Mouse (Mus musculus): ENCODE results near the gene Morc1.

The Morc1 gene

DNA sequence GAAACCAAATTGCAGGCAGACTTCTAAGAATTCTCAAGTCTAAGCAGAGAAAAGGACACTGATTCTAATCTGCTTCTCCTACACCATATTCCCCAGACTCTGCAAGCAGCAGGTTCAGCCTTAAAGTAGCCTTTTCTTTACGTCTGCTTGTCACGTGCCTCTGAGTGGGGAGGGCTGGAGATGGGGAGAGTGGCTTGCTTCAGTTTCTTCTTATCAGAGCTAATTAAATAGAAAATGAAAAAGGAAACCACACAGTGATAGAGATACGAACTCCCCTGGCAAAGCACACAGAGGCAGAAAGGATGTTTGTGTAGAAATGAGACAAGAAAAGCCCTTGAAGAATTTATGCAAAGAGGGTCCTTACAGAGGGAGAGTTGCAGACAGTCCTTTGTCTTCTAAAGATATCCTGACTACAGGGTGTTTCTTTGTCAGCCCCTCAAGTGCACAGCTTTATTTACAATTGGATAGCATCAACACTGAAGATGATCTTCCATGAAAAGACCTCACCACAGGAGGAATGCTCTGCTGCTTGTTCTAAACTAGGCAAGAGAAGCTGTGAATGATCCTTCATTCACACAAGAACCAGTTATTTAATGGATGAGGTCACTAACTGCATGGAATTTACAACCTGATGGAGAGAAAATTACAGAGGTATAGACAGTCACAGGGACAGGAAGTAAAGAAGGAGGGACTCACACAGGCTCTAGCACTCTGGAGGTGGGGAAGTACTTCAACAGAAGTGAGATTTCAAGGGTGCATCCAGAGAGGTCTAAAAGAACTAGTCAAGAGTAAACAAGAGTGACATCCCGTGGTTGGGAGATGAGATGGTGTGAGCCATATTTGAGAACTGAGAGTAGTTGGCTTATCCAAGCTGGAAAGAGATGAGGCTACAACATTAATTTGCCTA, 44.1 kb downstream of the Morc1 start:
- in situ Hi-C loops (cut with MboI; ENCODE audit: unreplicated experiment in 2 of 2) = no loop called here

DNA sequence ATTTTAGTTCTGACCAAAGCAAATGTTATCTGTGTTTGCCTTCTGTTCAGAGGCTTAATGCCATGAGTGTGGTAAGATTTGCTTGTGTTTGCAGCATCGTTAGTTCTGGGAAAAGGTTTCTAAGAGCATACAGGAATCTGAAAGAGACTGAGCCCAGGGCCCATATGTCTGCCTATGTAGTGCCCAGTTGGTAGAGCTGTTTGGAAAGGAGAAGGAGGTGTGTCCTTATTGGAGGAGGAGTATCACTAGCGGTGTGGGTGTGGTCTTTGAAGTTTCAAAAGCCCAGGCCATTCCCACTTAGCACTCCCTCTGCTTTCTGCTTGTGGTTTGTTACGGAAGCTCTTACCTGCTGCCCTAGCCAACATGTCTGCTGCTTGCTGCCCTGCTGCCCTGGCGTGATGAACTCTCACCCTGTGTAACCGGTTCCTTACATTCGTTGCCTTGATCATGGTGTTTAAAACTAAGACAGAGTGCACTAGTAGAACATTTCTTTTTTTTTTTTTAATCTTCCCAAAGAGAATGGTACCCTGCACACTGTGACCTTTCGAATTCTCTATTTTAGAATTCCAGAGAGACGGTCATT, 48.3 kb downstream of the Morc1 start:
- in situ Hi-C loops (cut with MboI; ENCODE audit: unreplicated experiment in 2 of 2) = no loop called here

DNA sequence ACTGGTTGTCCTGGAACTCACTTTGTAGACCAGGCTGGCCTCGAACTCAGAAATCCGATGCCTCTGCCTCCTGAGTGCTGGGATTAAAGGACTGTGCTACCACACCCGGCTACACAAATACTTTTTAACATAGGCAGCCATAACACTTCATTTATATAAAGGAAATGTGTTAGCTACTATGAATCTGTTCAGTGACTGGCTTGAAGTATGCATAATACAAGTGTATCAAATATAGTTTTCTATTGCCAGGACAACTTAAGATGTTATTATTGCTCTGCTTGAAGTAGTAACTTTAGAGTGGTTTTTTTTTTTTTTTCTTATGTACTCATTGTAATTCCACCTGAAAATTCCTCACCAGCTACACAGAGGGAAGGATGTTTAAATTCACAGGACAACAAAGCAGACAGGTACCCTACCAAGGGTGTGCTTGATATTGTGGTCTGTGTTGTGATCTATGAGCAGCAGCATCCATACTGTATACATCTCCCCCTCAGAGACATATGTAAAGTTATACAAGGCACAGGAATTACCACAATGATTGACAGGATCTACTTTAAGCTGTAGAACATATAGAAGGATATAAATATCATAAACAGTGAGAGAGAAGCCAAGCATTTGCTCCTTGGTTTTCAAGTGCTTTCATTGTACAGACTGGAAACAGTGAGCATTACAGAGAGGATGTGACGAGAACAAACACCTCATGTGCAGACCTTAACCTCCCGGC, 85.9 kb downstream of the Morc1 start:
- in situ Hi-C loops (cut with MboI; ENCODE audit: unreplicated experiment in 2 of 2) = no loop called here

DNA sequence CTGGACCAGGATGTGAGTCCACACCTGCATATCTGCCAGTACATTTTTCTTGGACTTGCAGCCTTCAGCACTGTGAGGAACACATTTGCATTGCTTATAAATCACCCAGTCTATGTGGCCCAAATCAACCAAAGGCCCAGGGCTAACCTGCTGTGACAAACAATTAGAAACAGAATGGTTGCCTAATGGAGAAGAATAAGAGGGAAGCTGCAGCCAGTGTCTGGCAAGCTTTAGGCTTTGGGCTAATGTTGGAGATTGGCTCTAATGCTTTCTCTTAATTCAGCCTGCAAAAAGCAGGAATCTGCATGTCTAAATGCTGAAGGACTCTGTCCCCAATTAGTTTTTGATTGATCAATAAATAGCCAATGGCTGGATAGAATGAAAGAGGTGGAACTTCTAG, 88.5 kb downstream of the Morc1 start:
- in situ Hi-C loops (cut with MboI; ENCODE audit: unreplicated experiment in 2 of 2) = no loop called here

DNA sequence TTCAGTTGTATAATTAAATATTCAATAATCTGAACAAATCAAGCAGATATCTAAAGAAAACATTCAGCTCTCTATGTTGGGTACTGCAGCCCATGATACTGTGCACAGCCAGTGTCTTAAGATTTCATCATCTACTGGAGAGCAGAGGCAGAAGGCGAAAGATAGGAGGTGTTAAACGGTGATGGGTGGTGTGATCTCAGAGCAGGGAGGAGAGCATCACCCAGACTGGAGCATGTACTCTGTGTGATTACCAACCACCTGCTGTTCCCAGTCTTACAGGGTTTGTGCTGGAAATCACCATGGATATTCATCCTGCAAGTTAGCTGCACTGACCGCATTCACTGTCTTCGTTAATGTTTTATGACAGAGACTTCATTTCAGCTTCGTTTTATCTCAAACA, 106.1 kb downstream of the Morc1 start:
- in situ Hi-C loops (cut with MboI; ENCODE audit: unreplicated experiment in 2 of 2) = no loop called here

DNA sequence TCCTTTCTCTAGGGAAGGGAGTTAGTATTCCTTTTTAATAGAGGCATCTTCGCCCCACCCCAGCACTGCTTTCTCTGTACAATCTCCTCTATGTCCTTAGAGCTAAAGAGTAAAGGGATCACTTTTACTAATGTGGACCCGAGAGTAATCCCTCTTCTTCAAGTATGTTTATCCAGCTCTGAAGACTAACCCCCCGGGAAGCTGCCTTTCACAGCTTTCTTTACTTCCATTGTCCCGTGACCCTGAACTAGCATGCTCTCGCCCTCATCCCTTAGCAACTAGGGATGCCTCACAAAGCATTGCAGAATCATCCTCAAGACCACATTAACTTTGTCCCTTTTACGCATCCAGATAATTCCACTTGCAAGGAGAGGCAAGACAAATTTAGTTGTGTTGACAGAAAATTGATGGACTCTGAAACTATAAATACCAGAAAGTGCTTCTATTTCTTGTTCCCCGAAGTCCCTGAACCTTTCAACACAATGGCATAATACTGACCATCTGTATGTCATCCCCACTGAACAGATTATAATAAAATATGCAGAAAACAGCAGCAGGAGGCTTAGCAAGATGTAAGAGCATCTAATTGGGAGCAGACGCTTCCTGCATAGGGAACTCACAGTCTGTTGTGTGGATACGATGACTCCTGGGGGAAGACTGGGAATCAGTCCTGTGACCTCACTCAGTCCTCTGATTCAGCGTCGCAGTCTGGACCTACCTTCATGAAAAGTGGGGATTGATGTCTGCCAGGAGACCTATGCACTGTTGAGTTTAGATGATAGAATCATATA, 131.4 kb downstream of the Morc1 start:
- in situ Hi-C loops (cut with MboI; ENCODE audit: unreplicated experiment in 2 of 2) = no loop called here

DNA sequence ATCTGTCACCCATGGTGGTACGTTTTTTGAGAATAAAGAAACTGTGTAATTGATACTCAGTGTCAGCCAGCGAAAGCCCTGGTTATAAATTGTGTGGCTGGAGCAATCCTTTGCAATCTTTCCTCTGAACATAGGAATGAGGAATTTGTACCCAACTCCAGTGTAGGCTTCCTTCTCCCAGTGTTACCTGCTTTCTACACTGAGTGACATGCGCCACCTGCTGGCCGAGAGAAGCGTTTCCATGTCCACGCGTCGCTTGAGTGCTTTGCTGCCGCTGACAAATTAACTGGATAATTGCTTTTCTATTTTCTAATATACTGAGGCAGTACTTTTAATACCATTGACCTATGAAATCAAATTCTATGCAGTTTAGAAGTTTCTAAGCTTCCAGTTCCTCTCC, 139.3 kb downstream of the Morc1 start:
- in situ Hi-C loops (cut with MboI; ENCODE audit: unreplicated experiment in 2 of 2) = no loop called here

DNA sequence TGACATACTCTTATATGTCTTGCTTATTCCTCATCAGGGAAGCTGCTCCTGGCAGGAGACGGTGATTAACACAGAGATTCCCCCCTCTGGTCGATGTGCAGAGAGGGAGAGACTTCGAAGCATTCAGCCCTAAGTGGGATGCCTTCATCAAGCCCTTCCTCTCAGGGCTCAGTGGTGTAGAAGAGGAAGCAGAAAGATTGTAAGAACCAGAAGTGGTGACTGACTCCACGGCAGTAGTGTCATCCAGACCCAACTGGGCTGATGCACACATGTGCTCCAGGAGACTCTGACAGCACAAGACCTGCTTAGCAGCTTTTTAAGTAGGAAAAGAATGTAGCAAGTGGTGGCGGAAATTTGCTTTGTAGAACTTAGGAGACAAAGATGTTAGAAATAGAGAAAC, 143.0 kb downstream of the Morc1 start:
- in situ Hi-C loops (cut with MboI; ENCODE audit: unreplicated experiment in 2 of 2) = no loop called here

DNA sequence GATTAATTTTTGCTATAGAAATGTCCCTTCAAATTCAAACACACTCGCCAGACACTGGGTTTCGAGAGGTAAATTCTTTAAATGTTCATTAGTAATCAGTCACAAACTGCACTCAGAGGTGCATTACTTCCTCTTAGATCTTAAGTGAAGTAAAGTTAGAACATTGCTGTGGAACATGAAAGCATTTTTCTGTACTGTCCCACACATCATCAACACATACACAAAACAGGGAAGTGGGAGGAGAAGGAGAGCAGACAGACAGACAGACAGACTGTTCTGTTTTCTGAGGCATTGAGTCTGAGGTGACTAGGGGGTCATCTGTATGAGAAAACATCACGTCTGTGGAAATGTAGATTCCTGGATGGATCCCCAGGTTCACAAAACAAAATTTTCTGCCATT, 143.5 kb downstream of the Morc1 start:
- in situ Hi-C loops (cut with MboI; ENCODE audit: unreplicated experiment in 2 of 2) = no loop called here

DNA sequence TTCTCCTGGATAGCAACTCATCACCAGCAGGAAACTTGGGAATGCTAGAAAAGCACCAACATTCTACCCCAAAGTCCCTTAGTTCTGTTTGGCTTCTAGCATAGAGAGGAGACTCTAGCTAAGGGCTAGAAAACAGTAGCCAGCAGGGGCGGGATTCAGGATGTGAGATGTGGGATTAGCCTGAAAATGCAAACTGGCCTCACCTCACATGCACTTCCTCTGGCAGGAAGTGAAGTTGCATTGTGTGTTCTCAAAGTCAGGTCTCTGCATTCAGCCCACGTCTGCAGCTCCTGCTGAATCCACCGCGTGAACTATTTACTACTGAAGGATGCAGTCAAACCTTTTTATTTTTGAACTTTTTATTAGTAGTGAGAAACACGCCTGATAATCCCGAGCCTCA, 154.3 kb downstream of the Morc1 start:
- in situ Hi-C loops (cut with MboI; ENCODE audit: unreplicated experiment in 2 of 2) = no loop called here

DNA sequence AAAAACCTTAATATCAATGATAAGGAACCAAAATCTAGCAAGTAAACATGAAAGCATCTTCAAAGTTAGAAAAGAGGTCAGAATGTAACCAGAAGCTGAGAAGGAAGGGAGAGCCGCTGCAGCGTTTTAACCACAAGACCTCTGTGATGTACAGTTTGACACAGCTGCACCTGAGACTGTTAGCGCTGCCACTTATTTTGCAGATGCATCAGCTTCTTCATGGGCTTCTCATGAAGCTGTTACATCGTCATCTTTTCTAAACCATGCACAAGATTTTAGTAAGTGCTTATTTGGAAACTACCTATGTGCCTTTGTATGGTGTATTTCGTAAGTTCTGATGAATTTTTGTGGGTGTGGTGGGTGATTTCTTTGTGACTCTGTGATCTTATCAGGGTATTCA, 163.4 kb downstream of the Morc1 start:
- in situ Hi-C loops (cut with MboI; ENCODE audit: unreplicated experiment in 2 of 2) = no loop called here

DNA sequence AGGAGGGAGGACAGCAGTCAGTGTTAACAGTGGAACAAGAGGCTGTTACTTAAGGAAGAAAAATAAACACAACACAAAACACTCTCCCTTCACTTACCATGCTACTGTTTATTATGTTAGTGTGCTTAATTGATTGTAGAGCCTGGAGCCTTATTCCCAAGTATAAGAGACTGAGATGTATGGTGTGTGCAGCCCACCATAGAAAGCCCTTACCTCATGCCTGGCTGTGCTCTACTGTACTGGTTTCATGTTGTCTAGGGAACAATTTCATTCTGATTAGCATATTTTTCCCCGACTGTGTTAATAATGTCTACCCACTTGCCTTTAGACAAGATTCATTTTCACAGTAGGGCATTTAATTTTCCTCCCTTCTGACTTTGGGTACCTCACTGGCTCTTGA, 164.2 kb downstream of the Morc1 start:
- in situ Hi-C loops (cut with MboI; ENCODE audit: unreplicated experiment in 2 of 2) = no loop called here

DNA sequence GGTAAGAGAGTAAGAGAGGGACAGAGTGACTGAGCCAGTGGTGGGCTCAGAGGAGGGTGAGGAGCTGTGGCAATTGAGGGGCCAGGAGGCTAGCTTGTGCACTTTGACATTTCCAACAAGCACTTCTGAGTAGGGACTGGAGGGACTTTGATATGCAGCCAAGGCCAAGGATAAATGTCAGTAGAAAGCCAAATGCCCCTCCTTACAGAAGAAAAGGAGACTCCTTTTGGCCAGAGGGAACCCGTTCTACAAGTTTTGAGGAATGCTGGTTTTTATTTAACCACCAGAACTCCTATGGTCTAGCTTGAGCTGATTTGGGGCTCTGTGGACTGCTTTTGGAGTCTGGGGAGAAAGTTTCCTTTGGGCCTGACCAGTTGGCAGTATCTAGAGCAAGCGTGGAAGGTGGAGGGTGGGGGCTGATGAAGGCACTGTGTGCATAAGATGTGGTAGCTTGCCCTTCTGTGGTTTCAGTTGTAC, 172.7 kb downstream of the Morc1 start:
- in situ Hi-C loops (cut with MboI; ENCODE audit: unreplicated experiment in 2 of 2) = no loop called here

DNA sequence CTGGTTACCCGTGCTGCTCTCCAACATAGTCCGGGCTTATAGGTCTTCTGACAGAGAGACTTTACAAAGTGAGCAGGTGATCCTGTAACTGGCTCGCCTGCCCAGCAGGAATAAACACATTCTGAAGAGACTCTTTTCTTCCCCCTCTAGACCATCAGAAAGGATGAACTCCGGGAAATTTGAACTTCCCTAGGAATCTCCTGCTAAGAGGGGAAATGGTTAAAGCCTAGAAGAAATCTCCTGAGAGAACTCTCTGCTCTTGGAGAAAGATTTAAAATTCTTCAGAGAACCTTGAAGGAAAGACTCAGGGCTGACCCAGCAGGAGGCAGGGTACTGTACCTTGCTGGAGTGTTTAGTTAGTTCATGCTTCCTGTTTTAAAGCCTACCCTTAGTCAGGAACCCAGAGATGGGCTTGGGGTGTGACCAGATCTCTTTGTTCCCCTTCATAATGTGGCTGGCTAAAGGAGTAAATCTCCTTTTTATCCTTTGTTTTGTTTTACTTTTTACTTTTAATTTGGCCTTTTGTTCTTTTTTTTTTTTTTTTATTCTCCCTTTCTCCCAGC, 175.5 kb downstream of the Morc1 start:
- in situ Hi-C loops (cut with MboI; ENCODE audit: unreplicated experiment in 2 of 2) = no loop called here

DNA sequence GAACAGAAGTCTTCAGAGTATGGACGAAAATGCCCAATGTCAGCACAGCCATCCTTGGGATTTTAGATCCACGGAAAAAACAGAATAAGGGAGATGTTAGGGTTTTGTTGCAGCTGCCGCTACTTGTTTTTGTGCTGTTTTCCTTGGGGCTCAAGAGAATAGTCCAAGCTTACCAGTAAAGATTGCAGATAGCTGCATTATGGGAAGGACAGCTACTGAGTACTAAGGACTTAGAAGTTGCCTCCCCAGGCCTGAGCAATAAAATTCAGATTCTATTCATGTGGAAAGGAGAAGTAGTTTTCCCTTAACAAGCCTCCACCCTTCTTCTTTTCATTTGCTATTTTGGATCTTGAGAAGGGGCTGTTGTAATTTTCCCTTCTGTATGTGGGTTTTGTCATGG, 177.2 kb downstream of the Morc1 start:
- in situ Hi-C loops (cut with MboI; ENCODE audit: unreplicated experiment in 2 of 2) = no loop called here

DNA sequence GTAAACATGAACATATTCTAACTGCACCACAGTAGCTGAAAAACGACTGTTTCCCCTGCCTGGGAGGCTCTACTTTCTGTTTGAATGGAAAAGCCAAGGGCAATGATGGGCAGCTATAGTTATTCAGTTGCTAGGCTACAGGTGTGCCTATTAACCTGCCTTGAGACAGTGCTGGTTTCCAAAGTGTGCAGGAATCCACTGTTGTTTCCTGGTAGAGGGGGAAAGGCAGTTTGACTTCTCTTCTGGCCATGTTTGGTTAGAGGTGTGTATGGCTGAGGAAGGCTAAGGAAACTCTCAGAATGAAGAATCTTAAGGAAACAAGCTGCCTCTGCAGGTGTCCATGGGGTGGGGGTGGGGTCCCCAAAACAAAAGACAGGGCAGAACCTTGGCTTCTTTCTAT, 179.8 kb downstream of the Morc1 start:
- in situ Hi-C loops (cut with MboI; ENCODE audit: unreplicated experiment in 2 of 2) = no loop called here

DNA sequence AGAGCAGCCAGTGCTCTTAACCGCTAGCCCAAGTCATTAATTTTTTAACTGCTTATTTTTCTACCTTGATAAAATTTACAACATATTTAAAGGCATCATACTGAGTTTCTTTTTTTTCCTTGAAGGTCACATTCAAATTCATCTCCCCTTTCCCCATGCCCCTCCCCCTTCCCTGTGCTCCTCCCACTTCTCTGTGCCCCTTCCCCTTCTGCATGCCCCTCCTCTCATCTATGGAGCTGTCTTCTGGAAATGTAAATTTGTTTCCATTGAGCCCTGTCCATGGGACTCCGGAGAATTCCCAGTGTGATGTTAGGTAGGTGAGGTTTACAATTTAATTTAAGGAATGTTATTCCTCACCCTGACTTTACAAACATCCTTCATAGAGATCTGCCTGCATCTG, 180.4 kb downstream of the Morc1 start:
- in situ Hi-C loops (cut with MboI; ENCODE audit: unreplicated experiment in 2 of 2) = no loop called here

DNA sequence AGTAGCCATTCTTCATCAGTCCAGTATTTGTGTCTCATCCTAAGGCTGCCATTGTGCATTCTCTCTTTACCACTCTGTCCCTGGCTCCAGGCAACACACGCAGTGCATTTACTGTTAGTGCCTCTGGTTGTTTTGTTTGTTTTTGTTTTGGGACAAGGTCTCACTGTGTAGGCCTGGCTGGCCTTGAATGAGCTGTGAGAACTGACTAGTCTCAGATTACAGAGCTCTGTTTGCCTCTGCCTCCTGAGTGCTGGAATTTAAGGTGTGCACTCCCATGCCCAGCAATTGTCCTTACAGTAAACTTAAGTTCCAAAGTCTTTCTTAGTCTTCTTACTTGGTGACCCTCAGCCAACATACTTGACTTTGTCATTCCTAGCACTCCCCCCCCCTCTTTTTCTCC, 182.7 kb downstream of the Morc1 start:
- in situ Hi-C loops (cut with MboI; ENCODE audit: unreplicated experiment in 2 of 2) = no loop called here

DNA sequence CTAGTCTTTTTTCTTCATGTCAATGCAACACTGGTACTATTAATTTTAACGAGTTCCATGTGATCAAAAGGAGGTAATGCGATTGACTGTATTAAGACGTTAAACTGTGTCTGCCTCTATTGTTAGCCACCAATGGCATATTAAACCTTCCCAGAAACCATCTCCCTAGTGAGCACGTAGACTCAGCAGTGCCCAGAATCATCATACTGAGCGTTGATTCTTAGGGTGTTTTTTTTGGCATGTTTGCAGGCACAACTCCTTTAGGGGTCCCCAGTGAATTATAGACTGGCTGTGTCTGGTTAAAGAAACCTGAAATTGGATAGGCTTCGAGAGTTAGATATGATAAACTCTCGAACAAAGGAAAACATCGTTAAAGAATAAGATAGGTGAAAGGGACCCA, 189.5 kb downstream of the Morc1 start:
- in situ Hi-C loops (cut with MboI; ENCODE audit: unreplicated experiment in 2 of 2) = no loop called here

DNA sequence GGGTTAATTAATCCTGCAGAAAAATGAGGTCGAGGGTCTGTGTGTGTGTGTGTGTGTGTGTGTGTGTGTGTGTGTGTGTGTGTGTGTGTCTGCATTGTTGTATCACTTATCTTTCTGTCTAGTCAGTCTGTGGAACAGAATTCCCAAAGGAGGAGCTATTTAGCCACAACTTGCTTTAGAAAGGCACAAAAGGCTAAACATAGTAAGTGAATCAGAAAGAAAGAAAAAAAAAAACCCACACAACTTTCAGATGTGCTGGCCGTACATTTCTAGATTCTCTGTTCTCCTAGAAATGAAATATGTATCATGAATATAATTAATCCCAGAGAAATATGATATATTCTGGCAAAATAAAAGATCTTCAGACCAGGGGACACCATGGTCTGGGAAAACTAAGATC, 190.0 kb downstream of the Morc1 start:
- in situ Hi-C loops (cut with MboI; ENCODE audit: unreplicated experiment in 2 of 2) = no loop called here

DNA sequence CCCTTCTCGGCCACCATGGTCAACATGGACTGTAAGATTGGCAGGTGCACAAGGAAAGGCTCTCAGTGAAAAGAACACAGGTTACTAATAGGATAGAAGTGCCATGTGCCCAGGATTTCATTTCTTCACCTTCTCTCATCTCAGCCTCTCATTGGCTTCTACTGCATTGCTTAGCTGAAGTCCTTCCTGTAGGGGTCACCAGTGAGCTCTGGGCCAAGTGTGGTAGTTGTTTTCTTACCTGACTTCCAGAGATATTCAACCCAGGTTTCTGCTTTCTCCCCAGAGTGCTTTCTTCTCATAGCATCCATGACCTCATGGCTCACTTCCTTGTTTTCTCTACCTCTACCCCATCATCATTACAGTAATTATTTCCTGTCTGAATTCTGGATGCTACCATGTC, 192.4 kb downstream of the Morc1 start:
- in situ Hi-C loops (cut with MboI; ENCODE audit: unreplicated experiment in 2 of 2) = no loop called here
